Comparison of ENCODE assay signal across 21 mouse cellular contexts in genomic region chrX:99011281-99011680, GRCm38 (mm10).
"Had no signal": no experiment of that assay in that cellular context is flagged by ENCODE, and none has a peak within 500 bp of the region (broad histone marks: within the 10 kb centered on the region; RNA-seq: fewer than 3 reads in every experiment).

No protein-coding gene starts in this region.

- H3K27me3 ChIP-seq: heart, embryonic 15.5 days; intestine, embryonic 15.5 days had no signal

- DNase-seq: gastrocnemius, postnatal 14 days; gastrocnemius, postnatal 36 days; heart, postnatal 14 days; heart, postnatal 4 days; kidney, adult 18-20 months; kidney, adult 8-10 months; kidney, postnatal 10 days; kidney, postnatal 25 days; layer of hippocampus, adult 9-11 months; layer of hippocampus, postnatal 36 days; left cerebral cortex, postnatal 4 days had no signal

- H3K9ac ChIP-seq: heart, embryonic 13.5 days; heart, embryonic 15.5 days; hindbrain, embryonic 12.5 days; hindbrain, embryonic 14.5 days; intestine, embryonic 15.5 days; limb, embryonic 13.5 days; limb, embryonic 15.5 days; liver, embryonic 14.5 days had no signal

- H3K36me3 ChIP-seq: heart, embryonic 10.5 days; heart, embryonic 13.5 days; heart, embryonic 15.5 days; hindbrain, embryonic 10.5 days; hindbrain, embryonic 12.5 days; intestine, embryonic 15.5 days; limb, embryonic 13.5 days; limb, embryonic 15.5 days had no signal

- H3K27ac ChIP-seq: heart, embryonic 10.5 days; heart, embryonic 13.5 days; heart, embryonic 15.5 days; hindbrain, embryonic 10.5 days; hindbrain, embryonic 12.5 days; hindbrain, embryonic 14.5 days; intestine, embryonic 15.5 days; limb, embryonic 13.5 days; limb, embryonic 15.5 days; liver, embryonic 14.5 days had no signal

- H3K4me3 ChIP-seq: heart, embryonic 10.5 days; heart, embryonic 13.5 days; heart, embryonic 15.5 days; hindbrain, embryonic 10.5 days; hindbrain, embryonic 12.5 days; intestine, embryonic 15.5 days; limb, embryonic 13.5 days; limb, embryonic 15.5 days had no signal

- H3K4me1 ChIP-seq: heart, embryonic 15.5 days; hindbrain, embryonic 10.5 days; hindbrain, embryonic 12.5 days; intestine, embryonic 15.5 days; limb, embryonic 13.5 days; limb, embryonic 15.5 days had no signal
